Mouse (Mus musculus) embryonic facial prominence, embryonic 13.5 days (tissue): ENCODE results near the gene Pdlim3. TPM values are rescaled to one million over a fixed set of nuclear protein-coding genes. Genes with fewer than 3 reads are reported as not detected.
"Not testable (repeated sequence)": the region's sequence is repeated elsewhere in the genome, so short reads cannot be mapped to it uniquely, and the experiment has no call there.

Experiments
- ATAC-seq: fragments of 200-750 bp; cut with Nextera tagmentation; 2 replicates; pipeline ENCODE4 v1.8.0; 2017; ENCODE audit warnings: low read depth; ENCODE audit not compliant: insufficient number of reproducible peaks, insufficient read depth, low FRiP score, low TSS enrichment
- H3K27ac ChIP-seq: fragments of 300-500 bp; sonication (generic); 2 replicates; pipeline ENCODE4 v1.5.1; 2015; ENCODE audit warnings: moderate library complexity, mild to moderate bottlenecking, inconsistent platforms
- H3K27me3 ChIP-seq: fragments of 300-500 bp; sonication (generic); 2 replicates; pipeline ENCODE4 v1.6.1; 2015; ENCODE audit warnings: mild to moderate bottlenecking, inconsistent platforms
- H3K36me3 ChIP-seq: fragments of 300-500 bp; sonication (generic); 2 replicates; pipeline ENCODE4 v1.6.1; 2015; ENCODE audit warnings: mild to moderate bottlenecking, inconsistent platforms
- H3K4me1 ChIP-seq: fragments of 300-500 bp; sonication (generic); 2 replicates; pipeline ENCODE4 v1.6.1; 2015; ENCODE audit warnings: inconsistent platforms
- H3K4me2 ChIP-seq: fragments of 300-500 bp; sonication (generic); 2 replicates; pipeline ENCODE4 v1.6.1; 2015; ENCODE audit warnings: moderate library complexity, mild to moderate bottlenecking, inconsistent platforms
- H3K4me3 ChIP-seq: fragments of 300-500 bp; sonication (generic); 2 replicates; pipeline ENCODE4 v1.5.1; 2015; ENCODE audit warnings: mild to moderate bottlenecking, inconsistent platforms
- H3K9ac ChIP-seq: fragments of 300-500 bp; sonication (generic); 2 replicates; pipeline ENCODE4 v1.6.1; 2015; ENCODE audit warnings: mild to moderate bottlenecking, inconsistent platforms
- H3K9me3 ChIP-seq: fragments of 300-500 bp; sonication (generic); 2 replicates; pipeline ENCODE4 v1.6.1; 2016; ENCODE audit warnings: inconsistent platforms
- WGBS: fragments of 180-500 bp; shearing (Covaris S2); methylation state at CpG from one replicate; pipeline ENCODE4 v1.1.7; 2015; ENCODE audit warnings: mixed read lengths; 5-methylcytosine and 5-hydroxymethylcytosine counted together
- polyA plus RNA-seq: library from polyadenylated mRNA; unstranded; fragments of >200 nt; fragmentation: Nextera tagmentation; extraction: Ambion mirVana; gene quantifications from 2 replicates; pipeline ENCODE4 v1.2.1, GENCODE M21; 2015

Pdlim3 gene
- 15.9 and 18.2 TPM in 2 replicates for polyA plus RNA-seq

GRCm38 (mm10) chr8:45885202-45885685 is at the start of gene Pdlim3:
Gene Pdlim3 (plus strand): TSS chr8:45885461.
- Histone ChIP-seq H3K4me3 (peak within 1 kb of the TSS; percentile 42), H3K9me3 (no peaks in the 10 kb centered on the region), H3K4me1 (peaks cover 14% of the 10 kb centered on the region), H3K4me2 (peak within 1 kb of the TSS; percentile 81), H3K36me3 (no peaks in the 10 kb centered on the region), H3K9ac (peak within 1 kb of the TSS; percentile 58), H3K27me3 (peaks cover 28% of the 10 kb centered on the region), H3K27ac (no peak within 1 kb of the TSS)
- under 1% methylated on average over 22 of the region's 22 CpGs for WGBS
- peak; percentile 67 for ATAC-seq

GRCm38 (mm10) chr8:45843306-45843705 is 42.0 kb upstream of the Pdlim3 start:
- Histone ChIP-seq H3K36me3 (no peaks in the 10 kb centered on the region), H3K27me3 (no peaks in the 10 kb centered on the region), H3K4me3 (no peak overlapping the region), H3K4me2 (no peak overlapping the region), H3K27ac (no peak overlapping the region), H3K9me3 (no peaks in the 10 kb centered on the region), H3K9ac (no peak overlapping the region), H3K4me1 (peaks cover 9% of the 10 kb centered on the region; the same call in 1 of the 2 replicates)
- no peak for ATAC-seq
- 82% methylated on average over 5 of the region's 5 CpGs for whole genome bisulfite sequencing

DNA sequence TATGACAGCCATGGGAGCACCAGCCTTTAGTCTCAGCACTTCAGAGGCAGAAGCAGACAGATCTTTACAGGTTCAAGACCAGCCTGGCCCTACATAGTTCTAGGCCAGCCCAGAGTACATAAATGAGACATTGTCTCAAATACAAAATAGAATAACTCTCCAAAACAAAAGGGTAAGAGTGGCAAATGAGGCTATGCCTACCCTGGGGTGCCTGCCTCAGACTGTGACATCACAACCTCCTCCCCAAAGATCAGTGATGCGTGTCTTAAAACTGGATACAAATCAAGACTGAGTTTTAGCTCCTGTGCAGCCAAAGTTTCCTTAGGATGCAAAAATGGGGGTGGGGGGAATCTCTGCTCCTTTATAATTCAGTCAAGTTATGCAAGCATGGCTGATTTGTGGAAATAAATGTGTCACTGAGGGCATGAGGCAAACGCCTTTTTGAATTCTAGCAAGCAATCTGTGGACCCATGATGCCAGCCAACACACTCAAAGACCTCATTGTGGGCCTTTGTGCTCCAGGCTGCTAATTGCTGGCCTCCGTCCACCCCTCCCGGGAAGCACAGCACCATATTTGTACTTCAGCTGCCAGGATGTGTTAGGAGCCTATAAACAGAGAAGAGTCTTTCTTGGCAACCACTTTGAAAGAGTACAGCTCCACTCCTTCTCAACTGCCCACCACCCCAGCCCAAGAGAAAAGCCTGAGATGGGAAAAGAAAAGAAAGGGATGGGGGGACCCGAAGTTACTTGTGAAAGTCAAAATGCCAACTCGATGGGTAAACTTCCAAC is 41.0 kb upstream of the Pdlim3 start:
- H3K9me3 ChIP-seq: no peaks in the 10 kb centered on the region
- no peaks in the 10 kb centered on the region for H3K27me3 ChIP-seq
- no peak overlapping the region for H3K9ac ChIP-seq
- no peak overlapping the region for H3K4me2 ChIP-seq
- H3K27ac ChIP-seq: no peak overlapping the region
- WGBS: 65% methylated on average over 6 of the region's 6 CpGs
- no peak overlapping the region for H3K4me3 ChIP-seq
- H3K36me3 ChIP-seq: no peaks in the 10 kb centered on the region
- peaks cover 9% of the 10 kb centered on the region; the same call in 1 of the 2 replicates for H3K4me1 ChIP-seq
- ATAC-seq: no peak

- no peaks in the 10 kb centered on the region for H3K36me3 ChIP-seq
- H3K4me2 ChIP-seq: no peak overlapping the region
- no peak overlapping the region for H3K4me3 ChIP-seq
- peaks cover 9% of the 10 kb centered on the region; the same call in 1 of the 2 replicates for H3K4me1 ChIP-seq
- WGBS: 70% methylated on average over 14 of the region's 14 CpGs
- no peaks in the 10 kb centered on the region for H3K27me3 ChIP-seq
- H3K9ac ChIP-seq: no peak overlapping the region
- ATAC-seq: no peak
- H3K27ac ChIP-seq: no peak overlapping the region
- H3K9me3 ChIP-seq: no peaks in the 10 kb centered on the region
Measured at GRCm38 (mm10) chr8:45844911-45845481, 40.3 kb upstream of the Pdlim3 start.

DNA sequence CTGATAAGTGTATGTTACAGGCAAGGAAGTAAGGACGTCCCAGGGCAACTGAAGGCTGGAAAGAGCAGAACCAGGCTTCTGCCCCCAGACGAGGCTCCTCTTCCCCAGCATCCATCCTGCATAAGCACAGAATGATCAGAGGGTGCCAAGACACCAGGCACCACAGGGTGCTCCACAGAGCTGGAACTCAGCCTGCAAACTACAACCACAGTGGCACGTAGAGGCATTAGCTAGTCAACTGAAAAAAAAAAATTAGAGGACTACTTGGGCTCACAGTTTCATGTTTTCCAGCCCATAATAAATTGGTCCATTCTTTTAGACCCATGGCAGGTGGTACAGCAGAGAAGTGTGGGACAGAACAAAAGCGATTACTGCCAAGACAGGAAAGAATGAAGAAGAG is 39.4 kb upstream of the Pdlim3 start:
- no peak for ATAC-seq
- Histone ChIP-seq H3K4me1 (peaks cover 9% of the 10 kb centered on the region; the same call in 1 of the 2 replicates), H3K4me2 (no peak overlapping the region), H3K4me3 (no peak overlapping the region), H3K27ac (no peak overlapping the region), H3K36me3 (no peaks in the 10 kb centered on the region), H3K9ac (no peak overlapping the region), H3K9me3 (no peaks in the 10 kb centered on the region), H3K27me3 (no peaks in the 10 kb centered on the region)
- 64% methylated on average over 4 of the region's 4 CpGs for WGBS

DNA sequence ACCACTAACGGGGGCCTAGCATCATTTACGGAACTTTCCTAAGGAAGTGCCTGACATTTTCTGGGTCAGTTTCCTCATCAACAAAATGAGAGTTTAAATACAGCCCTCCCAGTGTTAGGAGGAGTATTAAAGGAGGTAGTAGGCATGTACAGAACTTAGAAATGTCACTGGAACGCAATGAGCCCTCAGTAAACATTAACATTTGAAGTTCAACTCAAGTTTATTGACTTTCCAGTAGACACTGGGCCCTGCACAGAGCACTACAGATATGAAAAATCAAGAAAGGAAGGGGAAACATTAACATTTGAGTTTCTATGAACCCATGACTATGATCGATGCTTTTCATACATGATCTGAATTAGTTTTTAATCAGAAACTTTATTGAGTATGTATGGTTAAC is 30.1 kb upstream of the Pdlim3 start:
- ATAC-seq: no peak
- H3K36me3 ChIP-seq: no peaks in the 10 kb centered on the region
- no peak overlapping the region for H3K4me2 ChIP-seq
- H3K27me3 ChIP-seq: no peaks in the 10 kb centered on the region
- H3K4me1 ChIP-seq: peaks cover 13% of the 10 kb centered on the region
- H3K9ac ChIP-seq: no peak overlapping the region
- 90% methylated on average over 4 of the region's 4 CpGs for WGBS
- no peak overlapping the region for H3K4me3 ChIP-seq
- no peaks in the 10 kb centered on the region for H3K9me3 ChIP-seq
- H3K27ac ChIP-seq: no peak overlapping the region

- no peaks in the 10 kb centered on the region for H3K36me3 ChIP-seq
- no peaks in the 10 kb centered on the region for H3K9me3 ChIP-seq
- no peak overlapping the region for H3K4me3 ChIP-seq
- peaks cover 13% of the 10 kb centered on the region for H3K4me1 ChIP-seq
- H3K27me3 ChIP-seq: no peaks in the 10 kb centered on the region
- H3K4me2 ChIP-seq: no peak overlapping the region
- WGBS: 33% methylated on average over 5 of the region's 5 CpGs
- H3K27ac ChIP-seq: no peak overlapping the region
- H3K9ac ChIP-seq: no peak overlapping the region
- no peak for ATAC-seq
Measured at GRCm38 (mm10) chr8:45857734-45858133, 27.5 kb upstream of the Pdlim3 start.

DNA sequence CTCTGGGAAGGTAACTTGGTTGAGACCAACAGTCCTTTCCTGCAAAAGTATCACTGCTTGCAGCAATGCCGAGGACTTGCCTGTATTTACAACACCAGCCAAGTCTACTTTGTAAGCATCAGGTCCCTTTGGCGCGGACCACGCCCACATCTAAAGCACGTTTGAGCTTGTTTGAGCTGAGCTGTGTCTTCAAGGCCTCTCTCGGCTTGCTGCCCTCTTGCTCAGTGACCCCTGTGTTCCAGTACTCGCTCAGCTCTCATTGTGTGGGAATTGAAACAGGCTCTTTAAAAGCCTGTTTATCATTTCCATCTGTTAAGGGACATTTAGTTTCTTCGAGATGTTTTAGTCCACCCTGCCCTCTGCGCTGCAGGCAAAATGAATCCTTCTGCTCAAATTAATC is 26.9 kb upstream of the Pdlim3 start:
- Histone ChIP-seq H3K4me2 (peak overlapping the region; percentile 38), H3K27ac (no peak overlapping the region), H3K4me1 (peaks cover 13% of the 10 kb centered on the region), H3K9ac (peak overlapping the region; percentile 27; the same call in 1 of the 2 replicates), H3K9me3 (no peaks in the 10 kb centered on the region), H3K27me3 (no peaks in the 10 kb centered on the region), H3K36me3 (no peaks in the 10 kb centered on the region), H3K4me3 (no peak overlapping the region)
- 18% methylated on average over 9 of the region's 9 CpGs for WGBS
- no peak for ATAC-seq

GRCm38 (mm10) chr8:45871587-45871986 is 13.7 kb upstream of the Pdlim3 start:
- H3K27ac ChIP-seq, H3K27me3 ChIP-seq, H3K9ac ChIP-seq, ATAC-seq, H3K4me2 ChIP-seq, H3K4me3 ChIP-seq, H3K9me3 ChIP-seq, H3K36me3 ChIP-seq: not testable (repeated sequence)
- 78% methylated on average over 11 of the region's 11 CpGs for WGBS
- peaks cover 14% of the 10 kb centered on the region for H3K4me1 ChIP-seq

DNA sequence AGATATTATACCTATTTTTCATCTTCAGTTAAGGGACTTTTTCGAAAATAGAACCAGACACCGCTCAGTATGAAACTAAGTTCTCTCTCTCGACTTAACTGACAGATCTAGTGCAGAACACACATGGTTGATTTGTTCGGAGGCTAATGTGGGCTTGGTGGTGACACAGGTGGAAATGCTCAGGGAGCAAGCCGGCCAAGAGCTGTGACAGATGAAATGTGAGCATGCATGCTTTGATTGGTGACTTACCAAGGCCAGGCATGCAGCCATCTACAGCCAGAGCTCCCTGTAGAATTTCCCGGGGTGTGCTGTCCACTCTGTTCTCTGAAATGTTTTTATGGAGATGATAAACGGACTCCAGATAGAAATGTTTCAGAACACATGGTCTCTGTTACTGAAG is 13.2 kb upstream of the Pdlim3 start:
- Histone ChIP-seq H3K4me1 (peaks cover 14% of the 10 kb centered on the region), H3K27me3 (no peaks in the 10 kb centered on the region), H3K36me3 (no peaks in the 10 kb centered on the region), H3K4me3 (no peak overlapping the region), H3K9ac (no peak overlapping the region), H3K27ac (no peak overlapping the region), H3K9me3 (no peaks in the 10 kb centered on the region), H3K4me2 (no peak overlapping the region)
- ATAC-seq: no peak
- 51% methylated on average over 7 of the region's 7 CpGs for WGBS

- Histone ChIP-seq H3K36me3 (no peaks in the 10 kb centered on the region), H3K4me2 (peak overlapping the region; percentile 14; the same call in 1 of the 2 replicates), H3K4me3 (no peak overlapping the region), H3K27me3 (no peaks in the 10 kb centered on the region), H3K9ac (peak overlapping the region; percentile 36; the same call in 1 of the 2 replicates), H3K9me3 (no peaks in the 10 kb centered on the region), H3K4me1 (peaks cover 14% of the 10 kb centered on the region), H3K27ac (peak overlapping the region; percentile 75)
- WGBS: 30% methylated on average over 10 of the region's 10 CpGs
- peak; percentile 59; the same call in 1 of the 2 replicates for ATAC-seq
Measured at GRCm38 (mm10) chr8:45874945-45875626, 10.2 kb upstream of the Pdlim3 start.
